Mouse (Mus musculus) hindbrain, embryonic 16.5 days (tissue): ENCODE results near the gene Treml2. TPM values are rescaled to one million over a fixed set of nuclear protein-coding genes. Genes with fewer than 3 reads are reported as not detected.

ENCODE experiments used
- ATAC-seq: fragments of 200-750 bp; cut with Nextera tagmentation; 2 replicates; pipeline ENCODE4 v1.8.0; 2017; ENCODE audit warnings: moderate TSS enrichment, moderate library complexity
- H3K27ac ChIP-seq: fragments of 300-500 bp; sonication (generic); 2 replicates; pipeline ENCODE4 v1.5.1; 2014; ENCODE audit warnings: low read depth, mild to moderate bottlenecking, control low read depth, low read length, moderate library complexity
- H3K27me3 ChIP-seq: fragments of 300-500 bp; sonication (generic); replicated peaks from 2 replicates; pipeline ENCODE4 v1.6.1; 2014; ENCODE audit warnings: low read length; ENCODE audit not compliant: control insufficient read depth, insufficient read depth
- H3K36me3 ChIP-seq: fragments of 300-500 bp; sonication (generic); 2 replicates; pipeline ENCODE4 v1.6.1; 2014; ENCODE audit warnings: mild to moderate bottlenecking, low read length, moderate library complexity, mixed read lengths; ENCODE audit not compliant: control insufficient read depth, insufficient read depth
- H3K4me1 ChIP-seq: fragments of 300-500 bp; sonication (generic); 2 replicates; pipeline ENCODE4 v1.6.1; 2014; ENCODE audit warnings: low read depth, low read length; ENCODE audit not compliant: control insufficient read depth, insufficient read depth
- H3K4me2 ChIP-seq: fragments of 300-500 bp; sonication (generic); 2 replicates; pipeline ENCODE4 v1.6.1; 2014; ENCODE audit warnings: mild to moderate bottlenecking, low read length, control low read depth, moderate library complexity
- H3K4me3 ChIP-seq: fragments of 300-500 bp; sonication (generic); 2 replicates; pipeline ENCODE4 v1.5.1; 2014; ENCODE audit warnings: mild to moderate bottlenecking, low read length, control low read depth, moderate library complexity
- H3K9ac ChIP-seq: fragments of 300-500 bp; sonication (generic); 2 replicates; pipeline ENCODE4 v1.6.1; 2014; ENCODE audit warnings: low read depth, mild to moderate bottlenecking, control low read depth, low read length, moderate library complexity
- H3K9me3 ChIP-seq: fragments of 300-500 bp; sonication (generic); 2 replicates; pipeline ENCODE4 v1.6.1; 2014; ENCODE audit warnings: mild to moderate bottlenecking, low read length, moderate library complexity; ENCODE audit not compliant: control insufficient read depth
- WGBS: fragments of 180-500 bp; shearing (Covaris S2); extraction: QIAGEN DNeasy Blood & Tissue Kit; methylation state at CpG from one replicate; pipeline ENCODE4 v1.1.7; 2014; 5-methylcytosine and 5-hydroxymethylcytosine counted together
- polyA plus RNA-seq: library from polyadenylated mRNA; unstranded; fragments of >200 nt; fragmentation: Nextera tagmentation; extraction: Ambion mirVana; gene quantifications from 2 replicates; pipeline ENCODE4 v1.2.1, GENCODE M21; 2015

Gene Treml2
- polyA plus RNA-seq, 1 experiment from 2014 or later = not detected

GRCm38 (mm10) chr17:48334186-48334585 lies 34.9 kb downstream of the Treml2 start:
- 91% methylated on average over 4 of the region's 4 CpGs for WGBS
- H3K27ac ChIP-seq = no peak overlapping the region
- no peak for ATAC-seq
- no peak overlapping the region for H3K4me3 ChIP-seq
- H3K27me3 ChIP-seq = no peaks in the 10 kb centered on the region
- H3K36me3 ChIP-seq = no peaks in the 10 kb centered on the region
- no peak overlapping the region for H3K4me2 ChIP-seq
- H3K9me3 ChIP-seq = no peaks in the 10 kb centered on the region
- no peak overlapping the region for H3K9ac ChIP-seq
- no peaks in the 10 kb centered on the region for H3K4me1 ChIP-seq

GRCm38 (mm10) chr17:48336857-48337256 lies 37.6 kb downstream of the Treml2 start:
- 0 out of 2 replicates have a peak, but pooled peaks have one; percentile 40 for ATAC-seq
- Histone ChIP-seq H3K36me3 (no peaks in the 10 kb centered on the region), H3K9ac (no peak overlapping the region), H3K4me3 (no peak overlapping the region), H3K4me1 (no peaks in the 10 kb centered on the region), H3K27me3 (no peaks in the 10 kb centered on the region), H3K4me2 (no peak overlapping the region), H3K27ac (no peak overlapping the region), H3K9me3 (no peaks in the 10 kb centered on the region)
- 3% methylated on average over 6 of the region's 6 CpGs for WGBS

- WGBS = 89% methylated on average over 1 of the region's 1 CpGs
- no peak for ATAC-seq
- no peak overlapping the region for H3K4me2 ChIP-seq
- H3K27me3 ChIP-seq = no peaks in the 10 kb centered on the region
- no peaks in the 10 kb centered on the region for H3K4me1 ChIP-seq
- no peak overlapping the region for H3K4me3 ChIP-seq
- H3K27ac ChIP-seq = no peak overlapping the region
- no peaks in the 10 kb centered on the region for H3K36me3 ChIP-seq
- H3K9me3 ChIP-seq = no peaks in the 10 kb centered on the region
- no peak overlapping the region for H3K9ac ChIP-seq
These were observed 41.0 kb downstream of the Treml2 start for GRCm38 (mm10) chr17:48340267-48340666.

DNA sequence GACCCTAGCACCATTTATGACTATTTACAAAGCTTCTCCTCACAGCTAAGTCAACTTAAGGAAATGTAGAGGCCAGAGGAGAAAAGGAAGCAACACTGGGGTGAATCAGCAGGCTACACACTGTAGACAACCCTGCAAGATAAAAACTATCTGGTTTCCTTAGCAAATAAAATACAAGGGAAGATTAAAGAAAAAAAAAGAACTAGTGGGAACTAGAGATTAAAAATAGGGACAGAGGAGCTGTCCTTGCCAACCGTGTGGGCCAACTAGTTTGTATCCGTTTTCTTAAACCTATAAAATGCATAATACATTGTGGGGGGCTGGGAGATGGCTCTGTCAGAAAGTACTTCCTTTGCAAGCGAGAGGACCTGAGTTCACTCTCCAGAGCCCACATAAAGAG lies 42.6 kb downstream of the Treml2 start:
- Histone ChIP-seq H3K9me3 (no peaks in the 10 kb centered on the region), H3K27ac (no peak overlapping the region), H3K27me3 (no peaks in the 10 kb centered on the region), H3K36me3 (no peaks in the 10 kb centered on the region), H3K4me2 (no peak overlapping the region), H3K4me3 (no peak overlapping the region), H3K4me1 (no peaks in the 10 kb centered on the region), H3K9ac (no peak overlapping the region)
- 75% methylated on average over 3 of the region's 3 CpGs for WGBS
- ATAC-seq = no peak

DNA sequence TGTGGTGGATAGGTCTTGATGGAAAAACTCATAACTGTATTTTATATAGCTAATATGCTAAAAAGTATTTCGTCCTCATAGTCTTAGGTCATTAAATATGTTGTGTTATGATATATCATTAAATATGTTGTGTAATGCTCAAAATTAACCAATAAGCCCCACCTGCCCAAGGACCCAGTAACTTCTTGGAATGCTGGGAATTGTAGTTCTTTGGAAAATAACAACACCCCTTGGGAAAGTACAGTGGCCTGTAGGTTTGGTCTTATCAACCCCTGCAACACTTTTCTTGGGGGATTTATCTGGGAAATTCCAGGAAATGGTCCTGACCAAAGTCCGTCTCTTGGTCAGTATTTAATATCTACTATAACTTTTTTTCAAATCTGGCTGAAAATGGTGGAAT lies 43.8 kb downstream of the Treml2 start:
- Histone ChIP-seq H3K9ac (no peak overlapping the region), H3K4me3 (no peak overlapping the region), H3K36me3 (no peaks in the 10 kb centered on the region), H3K4me1 (no peaks in the 10 kb centered on the region), H3K9me3 (no peaks in the 10 kb centered on the region), H3K4me2 (no peak overlapping the region), H3K27ac (no peak overlapping the region), H3K27me3 (no peaks in the 10 kb centered on the region)
- ATAC-seq = no peak
- WGBS = 90% methylated on average over 2 of the region's 2 CpGs

DNA sequence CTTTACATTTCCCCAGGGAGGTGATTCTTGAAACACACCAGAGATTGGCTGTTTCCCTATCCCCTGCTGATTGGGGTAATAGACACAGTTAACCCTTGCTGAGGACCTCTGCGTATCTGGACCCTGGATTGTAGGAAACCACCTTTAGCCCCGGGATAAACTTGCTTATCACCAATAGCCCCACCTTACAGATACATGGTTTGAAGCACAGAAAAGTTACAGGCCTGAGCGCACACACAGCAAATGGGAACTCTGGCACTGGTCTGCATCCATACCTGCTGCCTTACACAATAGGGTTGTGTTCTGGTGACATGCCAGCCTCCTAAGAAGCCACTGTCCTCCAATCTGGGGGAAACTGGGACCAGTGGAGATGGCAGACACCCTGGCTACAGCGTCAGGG lies 46.5 kb downstream of the Treml2 start:
- H3K9me3 ChIP-seq = no peaks in the 10 kb centered on the region
- H3K27ac ChIP-seq = no peak overlapping the region
- H3K4me1 ChIP-seq = no peaks in the 10 kb centered on the region
- no peak overlapping the region for H3K9ac ChIP-seq
- no peaks in the 10 kb centered on the region for H3K27me3 ChIP-seq
- no peak overlapping the region for H3K4me3 ChIP-seq
- no peak for ATAC-seq
- 88% methylated on average over 4 of the region's 4 CpGs for WGBS
- no peak overlapping the region for H3K4me2 ChIP-seq
- no peaks in the 10 kb centered on the region for H3K36me3 ChIP-seq

DNA sequence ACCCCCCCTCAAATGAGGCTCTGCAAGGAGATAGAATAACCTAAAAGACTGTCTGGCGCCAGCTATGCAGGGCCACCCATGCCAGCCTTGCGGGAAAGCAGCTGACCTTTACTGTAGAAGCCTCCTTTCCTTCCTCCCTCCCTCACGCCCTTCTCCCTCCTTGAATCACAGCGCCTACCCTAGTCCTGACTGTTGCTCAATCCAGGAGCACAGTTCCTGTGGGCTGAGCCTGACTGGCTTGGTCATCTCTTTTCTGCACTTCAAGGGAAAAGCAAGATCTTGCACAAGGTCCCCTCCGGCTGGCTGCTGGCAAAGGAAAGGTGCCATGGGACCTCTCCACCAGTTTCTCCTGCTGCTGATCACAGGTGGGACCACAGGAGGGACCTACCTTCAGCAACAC lies 46.9 kb downstream of the Treml2 start, which contains the start of gene Trem2:
Trem2 (plus strand) TSS at position 171 of the 400 bp plus-strand sequence.
- no peak for ATAC-seq
- no peaks in the 10 kb centered on the region for H3K9me3 ChIP-seq
- no peak within 1 kb of the TSS for H3K4me3 ChIP-seq
- no peak within 1 kb of the TSS for H3K4me2 ChIP-seq
- 79% methylated on average over 5 of the region's 5 CpGs for WGBS
- H3K36me3 ChIP-seq = no peaks in the 10 kb centered on the region
- no peaks in the 10 kb centered on the region for H3K27me3 ChIP-seq
- H3K9ac ChIP-seq = no peak within 1 kb of the TSS
- H3K4me1 ChIP-seq = no peaks in the 10 kb centered on the region
- H3K27ac ChIP-seq = no peak within 1 kb of the TSS

- no peak for ATAC-seq
- Histone ChIP-seq H3K4me3 (no peak overlapping the region), H3K4me1 (no peaks in the 10 kb centered on the region), H3K27me3 (no peaks in the 10 kb centered on the region), H3K4me2 (no peak overlapping the region), H3K9ac (no peak overlapping the region), H3K27ac (no peak overlapping the region), H3K9me3 (no peaks in the 10 kb centered on the region), H3K36me3 (no peaks in the 10 kb centered on the region)
- WGBS = 69% methylated on average over 4 of the region's 4 CpGs
These were observed 47.5 kb downstream of the Treml2 start for GRCm38 (mm10) chr17:48346834-48347233.

DNA sequence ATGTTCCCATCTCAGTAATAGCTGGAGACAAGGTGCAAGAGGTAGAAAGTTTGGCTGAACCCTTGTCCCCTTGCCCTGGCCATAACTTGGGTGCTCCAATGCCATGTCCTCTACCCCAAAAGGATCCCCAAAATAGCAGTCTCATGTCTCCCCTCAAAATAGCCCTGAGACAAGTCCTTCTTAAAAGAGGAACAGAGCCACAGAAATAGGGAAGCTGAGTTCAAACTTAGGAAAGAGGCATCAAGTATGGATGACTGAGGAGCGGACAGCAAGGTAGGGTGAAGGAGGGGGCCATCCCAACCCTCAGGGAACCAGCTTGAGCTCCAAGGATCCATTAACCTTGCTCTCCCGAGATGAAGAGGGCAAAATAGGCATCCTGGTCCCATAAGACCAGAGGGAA lies 48.0 kb downstream of the Treml2 start:
- H3K9ac ChIP-seq = no peak overlapping the region
- ATAC-seq = no peak
- no peaks in the 10 kb centered on the region for H3K9me3 ChIP-seq
- no peaks in the 10 kb centered on the region for H3K27me3 ChIP-seq
- no peaks in the 10 kb centered on the region for H3K4me1 ChIP-seq
- H3K4me2 ChIP-seq = no peak overlapping the region
- H3K27ac ChIP-seq = no peak overlapping the region
- H3K4me3 ChIP-seq = no peak overlapping the region
- H3K36me3 ChIP-seq = no peaks in the 10 kb centered on the region
- 73% methylated on average over 2 of the region's 2 CpGs for WGBS

- 74% methylated on average over 5 of the region's 5 CpGs for WGBS
- no peak overlapping the region for H3K4me3 ChIP-seq
These were observed 51.4 kb downstream of the Treml2 start for GRCm38 (mm10) chr17:48350681-48351193.

More at GRCm38 (mm10) chr17:48350681-48351193, 51.4 kb downstream of the Treml2 start:
- Histone ChIP-seq H3K27ac (no peak overlapping the region), H3K36me3 (no peaks in the 10 kb centered on the region), H3K4me1 (no peaks in the 10 kb centered on the region), H3K9me3 (no peaks in the 10 kb centered on the region), H3K4me2 (no peak overlapping the region), H3K9ac (no peak overlapping the region), H3K27me3 (no peaks in the 10 kb centered on the region)
- no peak for ATAC-seq
